ENCODE assay signal across 12 mouse cellular contexts in genomic region chrX:48139368-48140285, GRCm38 (mm10). TPM values are rescaled to one million over a fixed set of nuclear protein-coding genes. Genes with fewer than 3 reads are reported as not detected.
DNase-seq lines count a peak whose midpoint lies in the region; ATAC-seq and TF ChIP-seq lines count a peak whose summit lies in the region.
"Had no signal": no experiment of that assay in that cellular context is flagged by ENCODE, and none has a peak within 500 bp of the region (broad histone marks: within the 10 kb centered on the region; RNA-seq: fewer than 3 reads in every experiment).

No protein-coding gene starts in this region.

- no peak overlapping the region for H3K4me3 ChIP-seq in forebrain, embryonic 10.5 days
- H3K4me3 ChIP-seq in forebrain, embryonic 11.5 days (ENCODE audit: low read depth, low read length), result no peak overlapping the region
- H3K4me3 ChIP-seq in liver, embryonic 15.5 days (replicated peaks), result no peak overlapping the region
- H3K4me3 ChIP-seq in hindbrain, postnatal 0 days (ENCODE audit: low read length), result no peak overlapping the region

- ATAC-seq in forebrain, embryonic 11.5 days (replicated peaks; ENCODE audit: low FRiP score), result no peak
- ATAC-seq in liver, embryonic 15.5 days (ENCODE audit: insufficient read depth), result no peak
- ATAC-seq in hindbrain, postnatal 0 days, result no peak
- ATAC-seq: intestine, postnatal 0 days had no signal

- H3K4me2 ChIP-seq in forebrain, embryonic 11.5 days (ENCODE audit: low read depth, low read length, severe bottlenecking), result no peak overlapping the region
- peak overlapping the region; percentile 43 for H3K4me2 ChIP-seq in liver, embryonic 15.5 days
- H3K4me2 ChIP-seq in hindbrain, postnatal 0 days (ENCODE audit: low read depth, low read length), result no peak overlapping the region

- WGBS in forebrain, embryonic 10.5 days, result 35% methylated on average over 14 of the region's 14 CpGs
- WGBS in forebrain, embryonic 11.5 days, result 35% methylated on average over 14 of the region's 14 CpGs
- 35% methylated on average over 14 of the region's 14 CpGs for WGBS in liver, embryonic 15.5 days (ENCODE audit: insufficient replicate concordance)
- 43% methylated on average over 14 of the region's 14 CpGs for WGBS in hindbrain, postnatal 0 days

- peak overlapping the region; percentile 72 for H3K27ac ChIP-seq in forebrain, embryonic 10.5 days
- no peak overlapping the region; the same call in 1 of the 2 replicates for H3K27ac ChIP-seq in forebrain, embryonic 11.5 days (ENCODE audit: low read depth, low read length)
- peak overlapping the region; percentile 72; the same call in 1 of the 2 replicates for H3K27ac ChIP-seq in liver, embryonic 15.5 days (replicated peaks)
- no peak overlapping the region for H3K27ac ChIP-seq in hindbrain, postnatal 0 days

- no peak overlapping the region for H3K9ac ChIP-seq in forebrain, embryonic 11.5 days (ENCODE audit: low read length)
- no peak overlapping the region for H3K9ac ChIP-seq in liver, embryonic 15.5 days
- no peak overlapping the region for H3K9ac ChIP-seq in hindbrain, postnatal 0 days (replicated peaks; ENCODE audit: low read length)

- no peaks in the 10 kb centered on the region for H3K9me3 ChIP-seq in forebrain, embryonic 10.5 days
- no peaks in the 10 kb centered on the region for H3K9me3 ChIP-seq in forebrain, embryonic 11.5 days (ENCODE audit: control insufficient read depth, low read length)
- H3K9me3 ChIP-seq in liver, embryonic 15.5 days (replicated peaks), result no peaks in the 10 kb centered on the region
- no peaks in the 10 kb centered on the region for H3K9me3 ChIP-seq in hindbrain, postnatal 0 days (ENCODE audit: low read length)

- TF ChIP-seq CTCF in hindbrain, postnatal 0 days (IDR thresholded peaks at IDR 0.05; ENCODE audit: low read depth), result no peak

- H3K36me3 ChIP-seq in forebrain, embryonic 10.5 days (replicated peaks), result no peaks in the 10 kb centered on the region
- H3K36me3 ChIP-seq in forebrain, embryonic 11.5 days (ENCODE audit: control insufficient read depth, insufficient read depth, low read length), result no peaks in the 10 kb centered on the region
- H3K36me3 ChIP-seq in liver, embryonic 15.5 days (replicated peaks), result no peaks in the 10 kb centered on the region
- no peaks in the 10 kb centered on the region for H3K36me3 ChIP-seq in hindbrain, postnatal 0 days (ENCODE audit: insufficient read depth, low read length)

- peaks cover 13% of the 10 kb centered on the region for H3K27me3 ChIP-seq in forebrain, embryonic 10.5 days (ENCODE audit: poor library complexity, severe bottlenecking)
- H3K27me3 ChIP-seq in forebrain, embryonic 11.5 days (ENCODE audit: control insufficient read depth, insufficient read depth, low read length), result no peaks in the 10 kb centered on the region
- no peaks in the 10 kb centered on the region for H3K27me3 ChIP-seq in liver, embryonic 15.5 days
- H3K27me3 ChIP-seq in hindbrain, postnatal 0 days (ENCODE audit: insufficient read depth, low read length), result no peaks in the 10 kb centered on the region

- DNase-seq in forebrain, embryonic 10.5 days (ENCODE audit: extremely low spot score, low spot score), result no peak
- DNase-seq in forebrain, embryonic 11.5 days (ENCODE audit: low spot score), result no peak
- peak; percentile 4 for DNase-seq in retina, postnatal 1 day
- no peak for DNase-seq in retina, embryonic 14.5 days (ENCODE audit: low spot score)
- DNase-seq in right cerebral cortex, postnatal 14 days, result no peak
- DNase-seq in hindbrain, postnatal 0 days (ENCODE audit: low spot score), result no peak
- DNase-seq in frontal cortex, postnatal 25 days (ENCODE audit: low spot score in 2 of 2), result no peak
- DNase-seq: adrenal gland, adult 2 months; cerebellum, postnatal 36 days; layer of hippocampus, postnatal 36 days had no signal

- H3K4me1 ChIP-seq in forebrain, embryonic 10.5 days, result peaks cover 34% of the 10 kb centered on the region
- H3K4me1 ChIP-seq in forebrain, embryonic 11.5 days (replicated peaks; ENCODE audit: control insufficient read depth, insufficient read depth, low read length), result no peaks in the 10 kb centered on the region; the same call in 1 of the 2 replicates
- H3K4me1 ChIP-seq in liver, embryonic 15.5 days (replicated peaks), result peaks cover 45% of the 10 kb centered on the region
- H3K4me1 ChIP-seq in hindbrain, postnatal 0 days (ENCODE audit: insufficient read depth, low read length), result no peaks in the 10 kb centered on the region

RNA-seq across cellular contexts. Expression of gene Sash3, which starts 6.6 kb away (rescaled TPM):
- polyA plus RNA-seq in forebrain, embryonic 10.5 days (2016; fragmentation: Nextera tagmentation; extraction: Ambion mirVana), result 1.0 and 1.4 TPM in 2 replicates
- polyA plus RNA-seq in forebrain, embryonic 11.5 days (2014; fragmentation: Nextera tagmentation; extraction: Ambion mirVana), result 0.67 and 0.80 TPM in 2 replicates
- polyA plus RNA-seq in liver, embryonic 15.5 days (2015; fragmentation: Nextera tagmentation; extraction: Ambion mirVana), result 8.8 and 9.9 TPM in 2 replicates
- total RNA-seq in hindbrain, postnatal 0 days (2014; rRNA removed), result 0.86 and 1.5 TPM in 2 replicates
- 0.81 and 1.1 TPM in 2 replicates for polyA plus RNA-seq in hindbrain, postnatal 0 days (2015; fragmentation: Nextera tagmentation; extraction: Ambion mirVana)

RNA-seq across cellular contexts. Expression of gene Xpnpep2, which starts 31.1 kb away (rescaled TPM):
- polyA plus RNA-seq in forebrain, embryonic 10.5 days (2016; fragmentation: Nextera tagmentation; extraction: Ambion mirVana), result 0.66 and 0.74 TPM in 2 replicates
- 1.5 and 2.2 TPM in 2 replicates for polyA plus RNA-seq in forebrain, embryonic 11.5 days (2014; fragmentation: Nextera tagmentation; extraction: Ambion mirVana)
- polyA plus RNA-seq in liver, embryonic 15.5 days (2015; fragmentation: Nextera tagmentation; extraction: Ambion mirVana), result 0.02 and 0.03 TPM in 2 replicates
- 6.8 TPM in 1 of 2 replicates, not detected in the other for total RNA-seq in hindbrain, postnatal 0 days (2014; rRNA removed)
- polyA plus RNA-seq in hindbrain, postnatal 0 days (2015; fragmentation: Nextera tagmentation; extraction: Ambion mirVana), result 0.51 and 1.0 TPM in 2 replicates

Comparison
In these comparisons a context has a peak if more than half of its experiments do, and no peak if none do; other contexts are left out.
1. H3K27ac ChIP-seq: peak in forebrain, embryonic 10.5 days (single experiment) and liver, embryonic 15.5 days (single experiment); none in forebrain, embryonic 11.5 days (single experiment) and hindbrain, postnatal 0 days (single experiment).